Mouse (Mus musculus) left cerebral cortex, postnatal 10 days (tissue): ENCODE measurements at regions not wholly inside any gene's neighbourhood (a gene's known extent, or its start where the extent isn't known, plus 50 kb on each side); places are given as distances from the start of the nearest gene placed in this dataset.

ENCODE experiments used
- DNase-seq, 2 experiments: peaks; one replicate each; pipeline ENCODE4 v3.0.0; 2021 to 2022; ENCODE audit warnings: low spot score in 2 of 2, mixed read lengths in 1 of 2; ENCODE audit errors: extremely low spot score in 1 of 2
- intact Hi-C: fragments of 180-260 bp; cut with DNase I; formaldehyde crosslinking; loops from one replicate; pipeline ENCODE4 v1.15.1; 2025

DNA sequence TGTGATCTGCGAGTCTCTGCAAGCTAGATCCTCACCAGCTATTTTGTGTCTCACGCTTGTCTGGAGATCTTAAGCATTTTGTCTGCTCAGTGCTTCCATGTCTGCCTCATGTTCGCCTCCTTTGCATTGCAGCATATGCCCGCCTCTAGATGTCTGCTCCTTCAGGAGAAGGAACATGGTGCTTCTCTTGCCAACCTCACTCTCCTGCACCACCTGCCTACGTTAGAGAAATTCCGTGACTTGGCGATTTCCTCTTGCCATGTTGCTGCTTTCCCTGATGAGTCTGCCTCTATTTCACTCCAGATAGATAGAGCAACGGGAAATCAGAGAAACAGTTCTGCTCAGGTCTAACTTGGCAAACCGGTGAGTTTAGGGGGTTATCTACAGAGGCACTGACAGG lies 126.2 kb downstream of the Dyrk2 start:
- peak in 1 of 2 experiments; percentile 23 for DNase-seq

DNA sequence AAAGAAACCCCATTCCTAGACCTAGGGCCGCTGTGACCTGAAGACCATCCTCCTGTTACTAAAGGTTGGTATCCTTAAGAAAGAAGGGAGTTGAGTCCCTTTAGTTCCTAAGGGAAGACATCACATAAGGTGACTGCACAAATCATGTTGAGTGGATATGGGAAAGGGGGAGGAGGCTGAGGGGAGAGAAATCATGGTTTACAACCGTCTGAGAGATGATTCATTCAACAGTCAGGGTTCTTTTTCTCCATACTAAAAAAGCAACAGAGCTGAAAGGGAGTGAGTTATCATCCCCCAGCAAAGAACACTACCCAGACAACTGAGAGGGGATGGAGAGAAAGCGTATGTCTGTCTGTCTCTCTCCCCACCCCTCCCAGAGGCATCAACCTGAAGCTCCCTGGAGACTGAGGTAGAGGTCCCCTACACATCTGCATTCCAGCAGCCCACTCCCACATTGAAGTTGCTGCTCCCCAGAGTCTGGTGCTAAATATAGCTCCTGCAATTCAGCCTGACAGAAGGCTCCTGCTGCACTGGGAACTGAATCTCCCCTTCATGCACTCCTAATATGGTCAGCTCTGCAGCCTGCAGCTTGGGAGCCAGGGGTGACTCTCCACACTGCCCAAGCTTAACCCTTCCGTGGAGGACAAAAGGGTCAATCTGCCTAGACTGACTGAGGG lies 123.2 kb downstream of the Dyrk2 start:
- intact Hi-C loops: no loop called here
- no peak for DNase-seq

More for the DNA sequence above, 126.2 kb downstream of the Dyrk2 start:
- intact Hi-C loops: no loop called here

DNA sequence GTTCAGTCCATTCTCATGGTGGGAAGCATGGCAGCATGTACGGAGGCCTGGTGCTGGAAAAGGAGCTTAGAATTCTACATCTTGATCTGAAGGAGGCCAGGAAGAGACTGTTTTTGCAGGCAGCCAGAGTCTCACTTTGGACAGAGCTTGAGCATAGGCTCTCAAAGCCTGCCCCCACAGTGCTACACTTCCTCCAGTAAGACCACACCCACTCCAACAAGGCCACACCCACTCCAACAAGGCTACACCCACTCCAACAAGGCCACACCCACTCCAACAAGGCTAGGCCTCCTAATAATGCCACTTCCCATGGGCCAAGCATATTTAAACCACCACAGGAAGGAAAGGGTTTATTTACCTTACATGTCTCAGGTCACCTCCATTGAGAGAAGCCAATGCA lies 121.0 kb downstream of the Dyrk2 start:
- intact Hi-C loops: no loop called here

GRCm38 (mm10) chr10:118749756-118750155 lies 120.3 kb downstream of the Dyrk2 start:
- intact Hi-C loops: no loop called here

More for the DNA sequence above, 121.0 kb downstream of the Dyrk2 start:
- DNase-seq: no peak

GRCm38 (mm10) chr10:118751110-118751509 lies 118.9 kb downstream of the Dyrk2 start:
- intact Hi-C loops: no loop called here
- no peak for DNase-seq

More at GRCm38 (mm10) chr10:118749756-118750155, 120.3 kb downstream of the Dyrk2 start:
- DNase-seq: no peak

- intact Hi-C loops: no loop called here
- DNase-seq: no peak
These were observed 116.8 kb downstream of the Dyrk2 start for GRCm38 (mm10) chr10:118753061-118753775.

DNA sequence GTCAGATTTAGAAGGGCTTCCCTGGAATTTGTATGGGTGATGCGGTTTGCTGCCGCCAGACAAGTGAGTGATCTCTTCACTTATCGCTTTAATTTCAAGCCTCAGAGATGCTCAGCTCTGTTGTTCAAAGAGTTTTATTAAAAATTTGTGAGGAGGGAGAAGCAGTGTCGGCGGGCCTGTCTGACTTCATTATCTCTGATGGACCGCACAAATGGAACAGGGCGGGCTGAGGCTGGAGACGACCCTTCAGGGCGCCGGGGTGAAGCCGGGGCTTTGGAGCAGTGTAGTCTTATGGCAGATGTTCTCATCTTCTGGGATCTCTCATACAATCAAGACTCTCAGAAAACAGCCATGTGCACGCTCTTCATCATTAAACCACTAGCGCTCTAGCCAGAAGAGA lies 115.2 kb downstream of the Dyrk2 start:
- intact Hi-C loops: no loop called here
- DNase-seq: no peak

- intact Hi-C loops: no loop called here
- DNase-seq: peak in 1 of 2 experiments; percentile 49
These were observed 111.1 kb downstream of the Dyrk2 start for GRCm38 (mm10) chr10:118758825-118759471.

GRCm38 (mm10) chr10:118760441-118760840 lies 109.6 kb downstream of the Dyrk2 start:
- no peak for DNase-seq

GRCm38 (mm10) chr10:118761101-118761868 lies 108.7 kb downstream of the Dyrk2 start:
- DNase-seq: no peak
- intact Hi-C loops: no loop called here

More at GRCm38 (mm10) chr10:118760441-118760840, 109.6 kb downstream of the Dyrk2 start:
- intact Hi-C loops: no loop called here

DNA sequence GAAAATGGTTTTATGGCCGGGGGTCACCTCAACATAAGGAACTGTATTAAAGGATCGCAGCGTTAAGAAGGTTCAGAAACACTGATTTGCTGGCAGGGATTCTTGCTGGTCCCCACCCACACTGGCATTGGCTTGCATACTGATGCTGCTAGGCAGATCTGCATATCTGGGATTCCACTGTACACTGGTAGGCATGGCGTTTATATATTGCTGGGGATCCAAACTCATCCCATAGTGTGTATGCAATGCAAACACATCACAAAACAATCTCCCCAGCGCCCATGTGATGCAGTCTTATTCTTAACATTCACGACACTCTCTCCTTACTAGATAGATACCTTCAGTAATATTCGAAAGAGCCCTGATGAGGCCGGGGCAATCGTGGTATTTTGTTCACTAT lies 105.0 kb downstream of the Dyrk2 start:
- intact Hi-C loops: no loop called here
- DNase-seq: no peak

- no peak for DNase-seq
- intact Hi-C loops: no loop called here
These were observed 104.2 kb downstream of the Dyrk2 start for GRCm38 (mm10) chr10:118765544-118766441.

DNA sequence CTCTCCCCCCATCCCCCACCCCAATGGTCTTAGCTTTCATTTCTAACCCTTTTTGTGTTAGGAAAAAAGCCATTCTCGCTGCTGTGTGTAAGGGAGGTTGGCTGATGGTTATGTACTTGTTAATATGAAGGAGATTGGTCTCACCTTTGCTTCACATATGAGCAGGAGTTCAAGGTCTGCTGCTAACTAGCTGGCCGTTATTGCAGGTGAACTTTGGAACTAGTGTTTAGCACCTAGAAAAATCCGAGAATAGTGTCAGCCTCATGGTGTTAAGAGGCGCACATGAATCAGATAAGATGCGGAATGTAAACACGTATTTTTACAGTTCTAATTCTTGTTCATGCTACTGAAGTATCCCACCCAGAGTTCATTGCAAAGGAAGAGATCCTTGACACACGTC lies 103.2 kb downstream of the Dyrk2 start:
- intact Hi-C loops: no loop called here
- no peak for DNase-seq

DNA sequence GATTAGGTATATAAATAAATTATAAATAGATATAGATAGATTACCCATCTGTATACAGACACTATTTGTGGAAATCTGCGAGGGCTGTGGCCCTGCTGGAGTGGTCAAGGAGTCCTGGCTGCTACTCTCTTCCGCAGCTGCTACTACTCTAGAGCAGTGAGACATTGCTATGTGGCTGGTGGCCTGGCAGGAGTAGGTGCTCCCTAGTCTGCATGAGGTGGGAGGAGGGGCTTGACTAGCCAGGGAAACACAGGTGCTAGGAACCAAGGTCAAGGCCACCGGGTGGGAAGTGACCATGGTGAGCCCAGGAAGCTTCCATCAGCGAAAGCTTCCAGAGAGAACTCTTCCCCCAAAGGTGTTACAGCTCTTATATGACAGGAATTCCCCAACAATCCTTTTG lies 100.3 kb downstream of the Dyrk2 start:
- intact Hi-C loops: no loop called here
- no peak for DNase-seq

GRCm38 (mm10) chr10:118778656-118779055 lies 91.4 kb downstream of the Dyrk2 start:
- no peak for DNase-seq
- intact Hi-C loops: no loop called here

- no peak for DNase-seq
- intact Hi-C loops: no loop called here
These were observed 89.0 kb downstream of the Dyrk2 start for GRCm38 (mm10) chr10:118780831-118781569.

DNA sequence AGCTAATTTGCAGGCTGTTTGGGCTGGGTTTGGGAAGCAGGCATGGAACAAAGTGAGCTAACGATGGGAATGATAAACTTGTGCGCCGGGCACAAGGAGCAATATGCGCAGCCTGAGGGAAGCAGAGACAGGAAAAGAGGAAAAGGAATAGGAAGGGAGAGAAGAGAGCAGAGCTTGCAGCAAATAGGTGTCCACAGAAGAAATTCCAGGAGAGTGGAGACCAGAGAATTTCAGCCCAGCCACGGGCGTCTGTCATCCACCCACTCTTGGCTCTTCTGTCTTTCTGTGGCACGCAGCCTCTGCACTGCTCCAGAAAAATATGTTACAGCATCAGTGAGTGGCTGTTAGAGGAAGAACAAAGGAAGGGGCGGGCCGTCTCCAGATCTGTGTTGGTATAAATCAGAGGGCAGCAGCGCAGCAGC lies 88.2 kb downstream of the Dyrk2 start:
- intact Hi-C loops: no loop called here
- peak in 1 of 2 experiments; percentile 28 for DNase-seq

DNA sequence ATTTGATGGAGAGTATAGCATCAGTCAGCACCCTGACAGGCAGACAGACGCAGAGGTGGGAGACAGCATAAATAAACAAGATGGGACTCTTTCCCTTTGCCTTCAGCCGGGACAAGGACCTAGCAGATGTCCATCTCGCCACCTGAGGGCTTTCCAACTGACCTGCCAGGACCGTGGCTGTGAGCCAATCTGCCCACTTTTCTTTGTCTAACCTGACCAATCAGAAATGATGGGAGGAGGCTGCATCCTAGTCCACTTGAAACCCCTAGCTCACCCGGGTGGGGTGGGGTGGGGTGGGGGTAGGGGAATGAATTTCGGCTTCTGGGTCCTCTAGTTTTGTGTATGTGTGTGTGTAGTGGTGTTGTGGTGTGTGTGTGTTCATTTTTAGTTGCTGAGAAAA lies 87.4 kb downstream of the Dyrk2 start:
- intact Hi-C loops: no loop called here
- DNase-seq: no peak
